Mouse (Mus musculus) kidney, adult 2 months (tissue): ENCODE measurements around the gene Mc1r.

Experiments used
- CTCF ChIP-seq: fragments of 200-500 bp; conservative IDR thresholded peaks from 2 replicates; pipeline ENCODE4 v1.5.1; 2011; ENCODE audit warnings: low read depth, mild to moderate bottlenecking, control low read depth, low read length, moderate library complexity, mixed read lengths; ENCODE audit not compliant: insufficient read depth, insufficient read length
- POLR2A ChIP-seq: fragments of 200-500 bp; IDR thresholded peaks from one replicate; pipeline ENCODE4 v1.6.1; 2011; ENCODE audit warnings: low read depth, low read length, control low read depth

DNA sequence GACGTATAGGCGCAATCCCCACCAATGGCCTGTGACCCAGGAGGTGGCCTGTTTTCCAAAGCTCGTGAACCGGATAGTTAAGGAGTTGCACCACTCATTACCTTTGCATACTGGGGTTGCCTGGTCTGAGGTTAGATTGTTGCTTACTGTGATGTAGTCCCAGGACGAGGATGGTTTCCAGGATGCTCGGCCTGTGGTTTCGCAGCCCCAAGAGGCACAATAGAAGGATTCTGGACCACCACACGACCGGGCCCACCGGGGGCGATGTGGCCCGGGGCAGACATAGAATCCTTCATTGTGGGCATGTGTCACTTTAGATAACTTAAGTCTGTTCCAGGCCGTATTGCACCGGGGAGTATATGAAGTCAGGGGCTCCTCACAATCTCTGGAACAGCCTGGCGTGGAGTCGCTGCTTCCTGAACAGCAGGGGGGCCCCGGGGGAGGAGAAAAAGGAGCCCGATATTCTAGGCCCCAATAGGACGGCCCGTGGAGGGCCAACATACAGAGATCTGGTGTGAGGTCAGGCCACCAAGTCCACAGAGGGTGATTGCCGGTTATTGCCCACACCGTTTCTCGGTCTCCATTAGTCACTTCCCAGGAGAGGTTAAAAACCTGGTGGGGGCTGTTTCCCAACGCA lies 20.9 kb downstream of the Mc1r start:
- TF ChIP-seq POLR2A (no peak), CTCF (no peak)
